Mouse (Mus musculus): ENCODE results near the gene Tars. TPM values are rescaled to one million over a fixed set of nuclear protein-coding genes. Genes with fewer than 3 reads are reported as not detected.

Gene Tars
- polyA plus RNA-seq (2012; rRNA removed): 4.5 and 5.6 TPM in 2 replicates

DNA sequence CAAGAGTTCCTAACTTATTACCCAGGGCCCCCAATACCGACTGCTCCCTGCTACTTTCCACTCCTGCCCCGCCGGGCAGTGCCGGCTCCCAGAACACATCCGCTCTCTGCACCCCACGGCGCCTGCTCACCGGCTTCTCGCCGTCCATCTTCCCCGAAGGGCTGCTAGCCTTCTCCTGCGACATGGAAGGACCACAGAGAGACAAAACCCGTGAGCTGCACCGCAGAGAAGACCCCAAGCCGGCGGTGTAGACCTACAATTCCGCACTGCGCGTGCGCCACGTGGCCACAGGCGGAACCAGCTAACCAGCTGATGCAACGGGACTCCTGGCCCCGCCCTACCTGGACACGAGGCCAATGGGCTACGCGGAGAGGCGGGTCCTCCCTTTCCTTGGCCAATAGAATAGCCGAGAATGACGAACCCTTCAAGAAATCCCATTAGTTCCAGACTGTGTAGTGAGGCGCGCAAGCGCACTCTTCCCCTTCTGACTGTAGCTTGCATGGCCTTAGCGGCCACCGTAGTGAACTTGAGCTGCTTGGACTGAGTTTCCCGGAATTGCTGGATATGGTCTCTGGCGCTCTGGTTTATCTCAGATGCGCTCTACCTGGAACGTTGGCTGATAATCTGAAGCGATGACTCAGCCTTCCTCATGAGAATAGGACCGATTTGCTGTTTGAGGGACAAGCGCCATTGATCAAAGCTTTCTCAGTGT lies at the start of gene Tars:
Gene Tars, minus strand, starts transcription at position 310 of the 712 bp plus-strand sequence.

